Comparison of ENCODE assay signal across 8 mouse cellular contexts in genomic region chr12:54656396-54657171, GRCm38 (mm10). TPM values are rescaled to one million over a fixed set of nuclear protein-coding genes. Genes with fewer than 3 reads are reported as not detected.
DNase-seq lines count a peak whose midpoint lies in the region; ATAC-seq and TF ChIP-seq lines count a peak whose summit lies in the region.

Gene Sptssa (minus strand): TSS chr12:54656573.

- peaks cover 3% of the 10 kb centered on the region; the same call in 1 of the 2 replicates for H3K79me2 ChIP-seq in liver, adult 2 months (ENCODE audit: control insufficient read depth, insufficient read depth, low read length)
- peaks cover 34% of the 10 kb centered on the region for H3K79me2 ChIP-seq in myocyte (ENCODE audit: control insufficient read depth, insufficient read depth)

- no peaks in the 10 kb centered on the region for H3K9me3 ChIP-seq in heart, embryonic 11.5 days (replicated peaks; ENCODE audit: control insufficient read depth, low read length)
- no peaks in the 10 kb centered on the region for H3K9me3 ChIP-seq in kidney, embryonic 16.5 days (ENCODE audit: low read length)

- H3K27ac ChIP-seq in heart, embryonic 11.5 days (ENCODE audit: low read depth, low read length): peak within 1 kb of the TSS; percentile 89
- peak within 1 kb of the TSS; percentile 88 for H3K27ac ChIP-seq in kidney, embryonic 16.5 days (ENCODE audit: low read length)
- H3K27ac ChIP-seq in liver, adult 2 months (replicated peaks; ENCODE audit: insufficient read depth, low read depth, low read length): peak within 1 kb of the TSS; percentile 71

- 8% methylated on average over 52 of the region's 53 CpGs for whole genome bisulfite sequencing in heart, embryonic 11.5 days (ENCODE audit: insufficient replicate concordance)
- WGBS in kidney, embryonic 16.5 days: 11% methylated on average over 51 of the region's 53 CpGs
- WGBS in liver, adult 2 months: 6% methylated on average over 53 of the region's 53 CpGs

- peak; percentile 93 for DNase-seq in B cell, adult 2 months
- DNase-seq in brain, adult 2 months (ENCODE audit: low read depth, low spot score): peak; percentile 99
- peak; percentile 81 for DNase-seq in liver, adult 2 months (ENCODE audit: extremely low read depth, low read depth, low spot score)
- peak; percentile 93 for DNase-seq in splenic B cell, adult 2 months (ENCODE audit: low read depth, low spot score)

- H3K36me3 ChIP-seq in heart, embryonic 11.5 days (ENCODE audit: control insufficient read depth, insufficient read depth, low read length): no peaks in the 10 kb centered on the region
- H3K36me3 ChIP-seq in kidney, embryonic 16.5 days (ENCODE audit: insufficient read depth, low read length): no peaks in the 10 kb centered on the region
- H3K36me3 ChIP-seq in liver, adult 2 months (ENCODE audit: control insufficient read depth, insufficient read depth, low read length): no peaks in the 10 kb centered on the region
- H3K36me3 ChIP-seq in myocyte (ENCODE audit: control insufficient read depth, insufficient read depth): no peaks in the 10 kb centered on the region
- H3K36me3 ChIP-seq in splenic B cell, adult 2 months (ENCODE audit: control insufficient read depth, insufficient read depth, low read length, poor library complexity, severe bottlenecking): no peaks in the 10 kb centered on the region

- peak; percentile 98 for ATAC-seq in erythroblast, adult 5-6 weeks (replicated peaks; ENCODE audit: low FRiP score, poor library complexity, severe bottlenecking)
- ATAC-seq in heart, embryonic 11.5 days (replicated peaks; ENCODE audit: insufficient number of reproducible peaks, low FRiP score, low TSS enrichment): peak; percentile 99
- peak; percentile 100 for ATAC-seq in kidney, embryonic 16.5 days (ENCODE audit: low FRiP score, low TSS enrichment)

- TF ChIP-seq POLR2A in liver, adult 2 months (IDR thresholded peaks at IDR 0.05; ENCODE audit: extremely low read depth, insufficient read depth, low read length): peak; percentile 90
- TF ChIP-seq POLR2A in myocyte (IDR thresholded peaks at IDR 0.05; ENCODE audit: insufficient read length, low read depth): peak; percentile 94

- peak; percentile 18; the same call in 1 of the 2 replicates for TF ChIP-seq CTCF in liver, adult 2 months (IDR thresholded peaks at IDR 0.05; ENCODE audit: low read depth, low read length)

- H3K4me2 ChIP-seq in heart, embryonic 11.5 days: peak within 1 kb of the TSS; percentile 89
- H3K4me2 ChIP-seq in kidney, embryonic 16.5 days (replicated peaks; ENCODE audit: low read depth, low read length): peak within 1 kb of the TSS; percentile 64
- H3K4me2 ChIP-seq in myocyte (ENCODE audit: low read depth): peak within 1 kb of the TSS; percentile 89

- H3K4me1 ChIP-seq in heart, embryonic 11.5 days (ENCODE audit: control insufficient read depth, insufficient read depth, low read length): peaks cover 18% of the 10 kb centered on the region
- H3K4me1 ChIP-seq in kidney, embryonic 16.5 days (ENCODE audit: insufficient read depth, low read length): peaks cover 37% of the 10 kb centered on the region
- peaks cover 14% of the 10 kb centered on the region for H3K4me1 ChIP-seq in liver, adult 2 months (ENCODE audit: control insufficient read depth, insufficient read depth, low read length)

- peak within 1 kb of the TSS; percentile 32 for H3ac ChIP-seq in myocyte (ENCODE audit: control insufficient read depth, insufficient read length)

- H3K9ac ChIP-seq in heart, embryonic 11.5 days (ENCODE audit: low read depth, low read length): peak within 1 kb of the TSS; percentile 77
- H3K9ac ChIP-seq in kidney, embryonic 16.5 days (replicated peaks; ENCODE audit: low read length): peak within 1 kb of the TSS; percentile 76
- peak within 1 kb of the TSS; percentile 83 for H3K9ac ChIP-seq in liver, adult 2 months (ENCODE audit: low read depth, low read length)

- peak within 1 kb of the TSS; percentile 75 for H3K4me3 ChIP-seq in heart, embryonic 11.5 days (ENCODE audit: low read depth, low read length)
- peak within 1 kb of the TSS; percentile 64 for H3K4me3 ChIP-seq in kidney, embryonic 16.5 days (ENCODE audit: low read length)
- peak within 1 kb of the TSS; percentile 75 for H3K4me3 ChIP-seq in liver, adult 2 months (ENCODE audit: insufficient read depth, low read depth, low read length)
- peak within 1 kb of the TSS; percentile 65 for H3K4me3 ChIP-seq in myocyte

- no peaks in the 10 kb centered on the region for H3K27me3 ChIP-seq in heart, embryonic 11.5 days (ENCODE audit: control insufficient read depth, insufficient read depth, low read length)
- H3K27me3 ChIP-seq in kidney, embryonic 16.5 days (ENCODE audit: insufficient read depth, low read length): peaks cover 7% of the 10 kb centered on the region; the same call in 1 of the 2 replicates
- H3K27me3 ChIP-seq in liver, adult 2 months (ENCODE audit: control insufficient read depth, insufficient read depth, low read length): no peaks in the 10 kb centered on the region
- no peaks in the 10 kb centered on the region for H3K27me3 ChIP-seq in myocyte (ENCODE audit: control insufficient read depth, insufficient read depth, insufficient read length)
- no peaks in the 10 kb centered on the region for H3K27me3 ChIP-seq in splenic B cell, adult 2 months (ENCODE audit: control insufficient read depth, insufficient read depth, low read length, poor library complexity, severe bottlenecking)

TF ChIP-seq in myocyte, 11 proteins besides CTCF, POLR2A, EP300 and RAD21:
- TF ChIP-seq E2F4 (IDR thresholded peaks at IDR 0.05; ENCODE audit: insufficient read depth) (peak; percentile 15), MYOG (IDR thresholded peaks at IDR 0.05; ENCODE audit: control insufficient read depth in 1 of 3, insufficient read depth in 1 of 3, insufficient read length in 2 of 3, low read depth in 2 of 3) (peak in 1 of 3 experiments; percentile 18), POLR2AphosphoS2 (IDR thresholded peaks at IDR 0.05; ENCODE audit: insufficient read length, low read depth) (peak; percentile 88), TCF3 (IDR thresholded peaks at IDR 0.05; ENCODE audit: insufficient read length, low read depth) (no peak), MYOD1 (IDR thresholded peaks at IDR 0.05; ENCODE audit: control insufficient read depth in 1 of 3, insufficient read length in 2 of 3, low read depth in 2 of 3) (peak in 1 of 3 experiments; percentile 35)

RNA-seq across cellular contexts. Expression of gene Sptssa, which starts in this region (rescaled TPM):
- total RNA-seq in erythroblast, adult 5-6 weeks (2015; ENCODE audit: low replicate concordance): 42.0 and 44.8 TPM in 2 replicates
- total RNA-seq in erythroblast, adult 5-6 weeks (2017; ENCODE audit: low replicate concordance): 23.0 and 27.3 TPM in 2 replicates
- 125 and 140 TPM in 2 replicates for polyA plus RNA-seq in heart, embryonic 11.5 days (2014; fragmentation: Nextera tagmentation; extraction: Ambion mirVana)
- polyA plus RNA-seq in kidney, embryonic 16.5 days (2015; fragmentation: Nextera tagmentation; extraction: Ambion mirVana): 203 and 212 TPM in 2 replicates
- 70.2 and 86.3 TPM in 2 replicates for total RNA-seq in liver, adult 2 months (2014; rRNA removed)
- 98.6 and 102 TPM in 2 replicates for polyA plus RNA-seq in liver, adult 2 months (2012; rRNA removed)
- 27.1 TPM for polyA plus RNA-seq in myocyte (2012; fragmentation: generic; extraction: Trizol)

Comparison
In these comparisons a context has a peak if more than half of its experiments do, and no peak if none do; other contexts are left out.
1. Peak in every context shown above with its lines: DNase-seq, ATAC-seq, H3K4me3 ChIP-seq and H3K27ac ChIP-seq.